Mouse (Mus musculus) adipose tissue, adult 10 weeks (tissue): ENCODE measurements around the gene Agbl1. TPM values are rescaled to one million over a fixed set of nuclear protein-coding genes. Genes with fewer than 3 reads are reported as not detected.

Experiments
- polyA plus RNA-seq: library from polyadenylated mRNA; stranded (reverse); fragments of 350-450 nt; fragmentation: Illumina TruSeq; extraction: RNeasy Lipid Tissue Mini Kit (QIAGEN cat#74804); gene quantifications from one replicate; pipeline ENCODE4 v1.2.3, GENCODE M21; 2014; ENCODE audit warnings: low read depth, low replicate concordance

Gene Agbl1
- polyA plus RNA-seq, result not detected

DNA sequence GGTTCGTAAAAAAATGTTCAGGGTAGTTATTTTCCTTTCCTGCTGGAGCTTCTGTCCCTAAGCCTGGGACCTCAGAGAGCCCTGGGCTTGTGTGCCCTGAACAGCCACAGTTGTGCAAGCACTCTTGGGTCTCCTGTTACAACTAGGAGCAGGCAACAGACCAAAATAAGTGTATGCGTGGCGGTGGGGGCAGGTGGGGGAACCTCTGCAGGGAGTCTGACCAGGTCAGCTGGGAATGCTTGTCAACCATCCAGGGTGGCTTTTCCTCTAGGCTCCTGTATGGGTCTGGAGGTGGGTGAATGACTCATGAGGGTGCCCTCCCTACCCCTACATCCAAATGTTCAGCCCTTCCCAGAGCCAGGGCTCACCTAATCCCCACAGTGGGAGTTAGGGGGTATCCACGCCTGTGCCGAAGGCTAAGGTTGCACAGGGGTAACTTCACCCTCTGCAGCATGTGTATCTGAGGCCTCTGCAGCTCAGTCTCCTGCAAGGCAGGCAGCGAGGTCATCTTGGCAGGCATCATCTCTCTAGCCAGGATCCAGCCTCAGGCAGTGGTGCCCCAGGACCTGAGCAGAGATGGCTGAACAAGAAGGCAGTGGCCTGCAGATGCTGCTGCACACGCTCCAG, at the start of gene Agbl1:
Gene Agbl1, plus strand, starts transcription at position 577 of the 627 bp plus-strand sequence.

